Mouse (Mus musculus): Measurements from ENCODE around the gene Eaf1. TPM values are rescaled to one million over a fixed set of nuclear protein-coding genes. Genes with fewer than 3 reads are reported as not detected.
"Not testable (repeated sequence)": the region's sequence is repeated elsewhere in the genome, so short reads cannot be mapped to it uniquely, and the experiment has no call there.

Gene Eaf1
- 13.0 and 14.7 TPM in 2 replicates for polyA plus RNA-seq (2015; fragmentation: Nextera tagmentation; extraction: Ambion mirVana)

- peak; percentile 35; the same call in 1 of the 2 replicates for ATAC-seq (replicated peaks; ENCODE audit: extremely low read depth, insufficient read depth, low FRiP score)
- no peaks in the 10 kb centered on the region for H3K9me3 ChIP-seq (replicated peaks; ENCODE audit: control insufficient read depth, low read length)
- peak within 1 kb of the TSS; percentile 93 for H3K27ac ChIP-seq (ENCODE audit: low read length)
- under 1% methylated on average over 37 of the region's 37 CpGs for WGBS
- peaks cover 13% of the 10 kb centered on the region for H3K36me3 ChIP-seq (ENCODE audit: control insufficient read depth, insufficient read depth)
- peak within 1 kb of the TSS; percentile 97 for H3K4me3 ChIP-seq (ENCODE audit: low read length)
- no peaks in the 10 kb centered on the region for H3K27me3 ChIP-seq (ENCODE audit: control insufficient read depth, insufficient read depth, low read length)
- peaks cover 32% of the 10 kb centered on the region for H3K4me1 ChIP-seq (ENCODE audit: control insufficient read depth, insufficient read depth, low read length)
- H3K9ac ChIP-seq (ENCODE audit: low read length), result peak within 1 kb of the TSS; percentile 95
- H3K4me2 ChIP-seq (ENCODE audit: low read depth, low read length), result peak within 1 kb of the TSS; percentile 69
Measured at GRCm38 (mm10) chr14:31494349-31494974, at the start of gene Eaf1. Gene Eaf1 (plus strand): TSS chr14:31494399.

DNA sequence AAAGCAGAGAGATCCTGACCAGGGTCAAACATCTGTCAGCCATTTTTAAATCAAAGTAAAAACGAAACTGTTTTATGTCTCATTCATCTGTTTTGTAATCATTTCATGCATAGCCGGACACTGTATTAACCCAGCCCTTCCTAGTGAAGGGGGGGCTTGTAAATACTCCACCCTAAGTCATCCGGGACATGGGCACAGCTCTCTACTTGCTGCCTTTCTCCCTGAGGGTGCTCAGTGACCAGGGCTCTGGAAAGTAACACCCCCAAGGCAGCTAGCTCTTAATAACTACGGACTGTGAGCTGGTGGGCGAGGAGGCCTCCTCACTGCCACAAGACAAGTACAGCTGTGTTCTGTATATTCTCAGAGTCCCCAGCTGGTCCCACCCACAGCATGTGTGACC lies 45.2 kb upstream of the Eaf1 start:
- no peaks in the 10 kb centered on the region for H3K27me3 ChIP-seq (ENCODE audit: control insufficient read depth, insufficient read depth, low read length)
- no peaks in the 10 kb centered on the region for H3K9me3 ChIP-seq (replicated peaks; ENCODE audit: control insufficient read depth, low read length)
- H3K9ac ChIP-seq (ENCODE audit: low read length), result no peak overlapping the region
- no peak overlapping the region for H3K4me2 ChIP-seq (ENCODE audit: low read depth, low read length)
- no peak for ATAC-seq (replicated peaks; ENCODE audit: extremely low read depth, insufficient read depth, low FRiP score)
- no peaks in the 10 kb centered on the region for H3K36me3 ChIP-seq (ENCODE audit: control insufficient read depth, insufficient read depth)
- 65% methylated on average over 5 of the region's 5 CpGs for WGBS
- peak overlapping the region; percentile 15; the same call in 1 of the 2 replicates for H3K27ac ChIP-seq (ENCODE audit: low read length)
- no peaks in the 10 kb centered on the region for H3K4me1 ChIP-seq (ENCODE audit: control insufficient read depth, insufficient read depth, low read length)
- no peak overlapping the region for H3K4me3 ChIP-seq (ENCODE audit: low read length)

DNA sequence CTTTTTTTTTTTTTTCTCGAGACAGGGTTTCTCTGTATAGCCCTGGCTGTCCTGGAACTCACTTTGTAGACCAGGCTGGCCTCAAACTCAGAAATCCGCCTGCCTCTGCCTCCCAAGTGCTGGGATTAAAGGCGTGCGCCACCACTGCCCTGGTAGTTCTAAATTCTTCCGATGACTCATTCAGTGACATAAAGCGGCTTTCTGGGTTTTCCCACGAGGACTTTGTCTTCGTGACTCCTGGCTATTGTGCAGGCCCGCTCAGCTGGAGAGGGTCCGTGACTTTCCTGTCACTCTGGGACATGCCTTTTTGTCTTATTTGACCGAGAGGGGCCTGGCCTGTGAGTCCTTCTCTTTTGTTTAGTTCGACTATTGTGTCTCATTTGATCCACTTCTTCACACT lies 40.3 kb upstream of the Eaf1 start:
- H3K27ac ChIP-seq (ENCODE audit: low read length); H3K27me3 ChIP-seq (ENCODE audit: control insufficient read depth, insufficient read depth, low read length); H3K4me1 ChIP-seq (ENCODE audit: control insufficient read depth, insufficient read depth, low read length); H3K36me3 ChIP-seq (ENCODE audit: control insufficient read depth, insufficient read depth); H3K9me3 ChIP-seq (replicated peaks; ENCODE audit: control insufficient read depth, low read length); ATAC-seq (replicated peaks; ENCODE audit: extremely low read depth, insufficient read depth, low FRiP score); H3K9ac ChIP-seq (ENCODE audit: low read length); H3K4me2 ChIP-seq (ENCODE audit: low read depth, low read length); H3K4me3 ChIP-seq (ENCODE audit: low read length): not testable (repeated sequence)
- WGBS, result 78% methylated on average over 12 of the region's 12 CpGs

GRCm38 (mm10) chr14:31454849-31455566 lies 39.2 kb upstream of the Eaf1 start:
- no peak overlapping the region for H3K4me2 ChIP-seq (ENCODE audit: low read depth, low read length)
- 84% methylated on average over 8 of the region's 8 CpGs for WGBS
- H3K9ac ChIP-seq (ENCODE audit: low read length), result no peak overlapping the region
- no peaks in the 10 kb centered on the region for H3K4me1 ChIP-seq (ENCODE audit: control insufficient read depth, insufficient read depth, low read length)
- no peak overlapping the region for H3K27ac ChIP-seq (ENCODE audit: low read length)
- no peak overlapping the region for H3K4me3 ChIP-seq (ENCODE audit: low read length)
- H3K36me3 ChIP-seq (ENCODE audit: control insufficient read depth, insufficient read depth), result no peaks in the 10 kb centered on the region
- ATAC-seq (replicated peaks; ENCODE audit: extremely low read depth, insufficient read depth, low FRiP score), result no peak
- no peaks in the 10 kb centered on the region for H3K9me3 ChIP-seq (replicated peaks; ENCODE audit: control insufficient read depth, low read length)
- H3K27me3 ChIP-seq (ENCODE audit: control insufficient read depth, insufficient read depth, low read length), result no peaks in the 10 kb centered on the region

- no peaks in the 10 kb centered on the region for H3K4me1 ChIP-seq (ENCODE audit: control insufficient read depth, insufficient read depth, low read length)
- no peak overlapping the region for H3K4me3 ChIP-seq (ENCODE audit: low read length)
- H3K36me3 ChIP-seq (ENCODE audit: control insufficient read depth, insufficient read depth), result no peaks in the 10 kb centered on the region
- H3K9ac ChIP-seq (ENCODE audit: low read length), result no peak overlapping the region
- no peaks in the 10 kb centered on the region for H3K9me3 ChIP-seq (replicated peaks; ENCODE audit: control insufficient read depth, low read length)
- WGBS, result 76% methylated on average over 6 of the region's 6 CpGs
- H3K27me3 ChIP-seq (ENCODE audit: control insufficient read depth, insufficient read depth, low read length), result no peaks in the 10 kb centered on the region
- H3K4me2 ChIP-seq (ENCODE audit: low read depth, low read length), result no peak overlapping the region
- no peak for ATAC-seq (replicated peaks; ENCODE audit: extremely low read depth, insufficient read depth, low FRiP score)
- no peak overlapping the region for H3K27ac ChIP-seq (ENCODE audit: low read length)
Measured at GRCm38 (mm10) chr14:31456064-31456721, 38.0 kb upstream of the Eaf1 start.

GRCm38 (mm10) chr14:31458006-31458405 lies 36.2 kb upstream of the Eaf1 start:
- H3K4me1 ChIP-seq (ENCODE audit: control insufficient read depth, insufficient read depth, low read length), result no peaks in the 10 kb centered on the region
- H3K27me3 ChIP-seq (ENCODE audit: control insufficient read depth, insufficient read depth, low read length), result no peaks in the 10 kb centered on the region
- H3K4me2 ChIP-seq (ENCODE audit: low read depth, low read length), result no peak overlapping the region
- no peak overlapping the region for H3K27ac ChIP-seq (ENCODE audit: low read length)
- no peak overlapping the region for H3K4me3 ChIP-seq (ENCODE audit: low read length)
- H3K36me3 ChIP-seq (ENCODE audit: control insufficient read depth, insufficient read depth), result no peaks in the 10 kb centered on the region
- H3K9me3 ChIP-seq (replicated peaks; ENCODE audit: control insufficient read depth, low read length), result no peaks in the 10 kb centered on the region
- ATAC-seq (replicated peaks; ENCODE audit: extremely low read depth, insufficient read depth, low FRiP score), result no peak
- WGBS, result 87% methylated on average over 12 of the region's 12 CpGs
- H3K9ac ChIP-seq (ENCODE audit: low read length), result no peak overlapping the region

DNA sequence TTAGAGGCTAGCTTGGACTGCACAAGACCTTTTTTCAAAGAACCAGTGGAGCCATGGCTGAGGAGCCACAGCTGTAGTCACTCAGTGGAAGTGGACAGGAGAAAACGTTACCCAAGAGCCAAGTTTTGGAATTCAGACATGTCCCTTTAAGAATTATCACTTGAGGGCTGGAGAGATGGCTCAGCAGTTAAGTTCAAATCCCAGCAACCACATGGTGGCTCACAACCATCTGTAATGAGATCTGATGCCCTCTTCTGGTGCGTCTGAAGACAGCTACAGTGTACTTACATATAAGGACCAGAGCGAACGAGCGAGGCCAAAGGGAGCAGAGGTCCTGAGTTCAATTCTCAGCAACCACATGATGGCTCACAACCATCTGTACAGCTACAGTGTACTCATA lies 32.0 kb upstream of the Eaf1 start:
- WGBS, result 78% methylated on average over 5 of the region's 5 CpGs

DNA sequence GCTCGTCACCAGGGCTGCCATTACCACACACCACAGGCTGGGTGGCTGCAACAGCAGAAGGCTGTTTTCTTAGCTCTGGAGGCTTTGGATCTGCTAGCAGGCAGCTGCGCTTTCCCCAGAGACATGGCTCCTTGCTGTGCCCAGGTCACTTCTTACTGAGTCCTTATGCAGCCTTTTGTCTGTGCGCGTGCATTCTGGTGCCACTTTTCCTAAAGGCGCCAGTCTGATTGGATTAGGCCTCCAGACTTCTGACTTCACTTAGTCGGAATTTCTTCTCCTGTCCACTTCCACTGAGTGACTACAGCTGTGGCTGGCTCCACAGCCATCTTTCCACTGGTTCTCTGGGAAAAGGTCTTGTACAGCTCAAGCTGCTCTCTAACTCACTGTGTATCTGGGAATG lies 31.3 kb upstream of the Eaf1 start:
- peak; percentile 32; the same call in 1 of the 2 replicates for ATAC-seq (replicated peaks; ENCODE audit: extremely low read depth, insufficient read depth, low FRiP score)
- no peak overlapping the region for H3K4me2 ChIP-seq (ENCODE audit: low read depth, low read length)
- H3K9me3 ChIP-seq (replicated peaks; ENCODE audit: control insufficient read depth, low read length), result no peaks in the 10 kb centered on the region
- peak overlapping the region; percentile 58 for H3K27ac ChIP-seq (ENCODE audit: low read length)
- H3K4me1 ChIP-seq (ENCODE audit: control insufficient read depth, insufficient read depth, low read length), result no peaks in the 10 kb centered on the region
- no peaks in the 10 kb centered on the region for H3K27me3 ChIP-seq (ENCODE audit: control insufficient read depth, insufficient read depth, low read length)
- H3K4me3 ChIP-seq (ENCODE audit: low read length), result no peak overlapping the region
- 71% methylated on average over 6 of the region's 6 CpGs for WGBS
- H3K9ac ChIP-seq (ENCODE audit: low read length), result no peak overlapping the region
- H3K36me3 ChIP-seq (ENCODE audit: control insufficient read depth, insufficient read depth), result no peaks in the 10 kb centered on the region

More for the DNA sequence above, 32.0 kb upstream of the Eaf1 start:
- not testable (repeated sequence) for H3K36me3 ChIP-seq (ENCODE audit: control insufficient read depth, insufficient read depth); H3K27me3 ChIP-seq (ENCODE audit: control insufficient read depth, insufficient read depth, low read length); H3K4me1 ChIP-seq (ENCODE audit: control insufficient read depth, insufficient read depth, low read length); H3K9me3 ChIP-seq (replicated peaks; ENCODE audit: control insufficient read depth, low read length); ATAC-seq (replicated peaks; ENCODE audit: extremely low read depth, insufficient read depth, low FRiP score); H3K4me2 ChIP-seq (ENCODE audit: low read depth, low read length); H3K9ac ChIP-seq (ENCODE audit: low read length); H3K4me3 ChIP-seq (ENCODE audit: low read length); H3K27ac ChIP-seq (ENCODE audit: low read length)

DNA sequence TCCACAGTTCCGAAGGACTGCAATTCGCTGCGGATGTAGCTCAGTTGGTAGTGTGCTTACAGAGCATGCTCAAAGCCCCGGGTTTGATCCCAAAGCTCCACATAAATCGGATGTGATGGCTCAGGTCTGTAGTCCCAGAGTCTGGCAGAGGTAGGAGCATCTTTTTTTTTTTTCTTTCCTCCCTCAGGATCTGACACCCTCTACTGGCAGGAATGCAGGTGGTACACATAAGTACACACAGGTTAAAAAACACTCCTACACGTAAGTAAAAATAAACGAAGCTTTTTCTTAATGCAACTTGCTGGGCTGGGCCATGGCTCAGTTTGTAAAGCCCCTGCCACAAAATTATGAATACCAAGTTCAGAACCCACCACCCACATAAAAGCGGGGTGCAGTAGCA lies 30.0 kb upstream of the Eaf1 start:
- WGBS, result 58% methylated on average over 8 of the region's 8 CpGs
- H3K27me3 ChIP-seq (ENCODE audit: control insufficient read depth, insufficient read depth, low read length), result no peaks in the 10 kb centered on the region
- no peaks in the 10 kb centered on the region for H3K36me3 ChIP-seq (ENCODE audit: control insufficient read depth, insufficient read depth)
- no peak overlapping the region for H3K27ac ChIP-seq (ENCODE audit: low read length)
- no peaks in the 10 kb centered on the region; the same call in 1 of the 2 replicates for H3K9me3 ChIP-seq (replicated peaks; ENCODE audit: control insufficient read depth, low read length)
- H3K4me1 ChIP-seq (ENCODE audit: control insufficient read depth, insufficient read depth, low read length), result no peaks in the 10 kb centered on the region
- no peak overlapping the region for H3K9ac ChIP-seq (ENCODE audit: low read length)
- no peak overlapping the region for H3K4me3 ChIP-seq (ENCODE audit: low read length)
- no peak overlapping the region for H3K4me2 ChIP-seq (ENCODE audit: low read depth, low read length)
- ATAC-seq (replicated peaks; ENCODE audit: extremely low read depth, insufficient read depth, low FRiP score), result no peak

Data from heart, embryonic 16.5 days (tissue).